Mouse (Mus musculus): ENCODE measurements at regions not wholly inside any gene's neighbourhood (a gene's known extent, or its start where the extent isn't known, plus 50 kb on each side); places are given as distances from the start of the nearest gene placed in this dataset.
A peak's percentile ranks its signal among the peaks of the same experiment; 100 is the strongest.

DNA sequence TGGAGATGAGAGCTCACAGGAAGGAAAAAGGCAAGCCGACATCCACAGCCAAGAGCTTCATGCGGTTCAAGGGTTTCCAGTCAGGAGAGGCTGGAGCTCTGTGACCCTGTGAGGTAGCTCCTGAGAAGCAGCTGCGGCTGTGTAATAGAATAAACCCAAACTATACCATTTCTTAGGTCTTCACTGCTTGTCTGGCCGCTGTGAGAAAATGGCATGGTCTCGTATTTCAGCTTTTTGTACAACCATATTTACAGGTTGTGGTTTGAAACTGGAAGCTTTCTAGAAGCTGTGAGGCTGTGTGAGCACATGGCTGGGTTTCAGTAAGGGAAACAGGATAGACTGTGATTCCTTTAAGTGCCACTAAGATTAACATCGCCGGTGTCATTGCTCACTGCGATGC lies 388.6 kb upstream of the Gm11114 start:
- 71% methylated on average over 8 of the region's 8 CpGs for WGBS
- DNase-seq (ENCODE audit: low spot score) (peak; percentile 17), ATAC-seq (replicated peaks; ENCODE audit: insufficient number of reproducible peaks, low FRiP score, low TSS enrichment, low read depth) (no peak)
- no peaks in the 10 kb centered on the region for H3K27me3 ChIP-seq (ENCODE audit: control insufficient read depth, insufficient read depth, low read length)
- H3K4me3 ChIP-seq (ENCODE audit: low read depth, low read length) = no peak overlapping the region
- no peak overlapping the region for H3K9ac ChIP-seq (replicated peaks; ENCODE audit: low read length)
- no peak overlapping the region for H3K27ac ChIP-seq (replicated peaks; ENCODE audit: low read depth, low read length)
- no peaks in the 10 kb centered on the region for H3K36me3 ChIP-seq (replicated peaks; ENCODE audit: control insufficient read depth, insufficient read depth, low read depth, low read length)
- H3K9me3 ChIP-seq (replicated peaks; ENCODE audit: control insufficient read depth, low read length) = no peaks in the 10 kb centered on the region
- no peak overlapping the region for H3K4me2 ChIP-seq (ENCODE audit: low read depth, low read length)
- no peaks in the 10 kb centered on the region for H3K4me1 ChIP-seq (ENCODE audit: control insufficient read depth, insufficient read depth, low read length)

DNA sequence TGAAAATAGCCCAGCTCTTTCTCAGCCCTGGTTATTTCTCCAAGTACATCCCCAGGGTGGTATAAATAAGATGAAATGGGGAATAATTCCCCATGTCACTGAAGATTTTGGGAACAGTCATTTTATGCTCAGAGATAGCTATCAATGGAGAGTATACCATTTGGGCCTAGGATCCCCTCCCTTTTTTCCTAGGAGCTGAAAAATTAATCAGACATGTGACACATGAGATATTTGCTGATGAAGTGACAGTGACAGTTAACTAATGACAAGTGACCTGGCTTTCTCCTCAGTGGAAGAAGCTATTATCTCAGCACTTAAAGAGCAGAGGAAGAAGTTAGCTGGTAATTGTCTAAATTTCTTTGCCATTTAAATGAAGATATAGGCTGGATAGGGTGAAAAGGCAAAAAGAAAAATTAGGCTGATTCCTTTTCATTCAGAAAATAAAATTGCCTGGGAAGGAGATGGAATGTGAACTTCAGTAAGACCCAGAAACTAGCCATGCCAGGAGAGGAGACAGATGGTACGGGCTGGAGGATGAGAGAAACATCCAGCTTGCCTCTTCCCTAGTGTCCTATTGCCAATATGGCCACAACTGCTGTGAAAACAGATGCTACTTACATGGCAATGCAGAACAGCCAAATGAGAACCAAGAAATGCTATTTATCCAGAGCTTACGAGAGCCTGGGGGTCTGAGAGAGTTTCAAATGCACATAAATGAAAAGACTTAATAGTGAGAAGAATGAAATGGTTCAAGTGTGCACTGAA lies 376.1 kb upstream of the Gm11114 start:
- no peak for DNase-seq (ENCODE audit: low spot score)
- Histone ChIP-seq H3K9ac (replicated peaks; ENCODE audit: low read length) (no peak overlapping the region), H3K4me2 (ENCODE audit: low read depth, low read length) (no peak overlapping the region), H3K4me3 (ENCODE audit: low read depth, low read length) (no peak overlapping the region), H3K4me1 (ENCODE audit: control insufficient read depth, insufficient read depth, low read length) (no peaks in the 10 kb centered on the region), H3K9me3 (replicated peaks; ENCODE audit: control insufficient read depth, low read length) (no peaks in the 10 kb centered on the region), H3K36me3 (replicated peaks; ENCODE audit: control insufficient read depth, insufficient read depth, low read depth, low read length) (no peaks in the 10 kb centered on the region), H3K27me3 (ENCODE audit: control insufficient read depth, insufficient read depth, low read length) (no peaks in the 10 kb centered on the region), H3K27ac (replicated peaks; ENCODE audit: low read depth, low read length) (no peak overlapping the region)
- ATAC-seq (replicated peaks; ENCODE audit: insufficient number of reproducible peaks, low FRiP score, low TSS enrichment, low read depth) = no peak
- 85% methylated on average over 2 of the region's 2 CpGs for WGBS

DNA sequence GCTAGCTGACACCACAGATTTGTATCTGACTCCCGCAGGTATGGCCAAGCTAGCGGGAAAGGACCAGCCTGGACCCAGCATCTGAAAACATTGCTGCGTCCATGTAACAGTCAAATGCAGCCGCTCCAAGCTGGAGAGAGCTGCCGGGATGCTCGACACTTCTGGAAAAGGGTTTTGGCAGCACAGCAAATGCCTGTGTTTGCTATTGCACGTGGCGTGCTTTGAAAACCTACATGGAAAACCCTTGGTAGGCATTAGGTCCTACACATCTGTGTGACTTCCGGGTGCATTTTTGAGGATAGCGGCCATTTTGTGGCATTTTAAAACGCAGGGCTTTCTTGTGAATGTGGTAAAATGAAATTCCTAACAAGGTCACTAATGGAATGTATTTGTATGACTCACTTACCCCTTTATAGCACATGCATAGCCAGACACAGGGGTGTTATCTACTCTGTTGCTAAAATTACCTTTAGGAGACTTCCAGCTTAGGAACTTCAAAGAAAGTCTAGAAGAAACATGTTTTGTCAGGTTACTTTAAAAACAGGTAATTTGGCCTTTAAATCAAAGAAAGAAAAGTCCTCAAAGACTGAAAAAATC lies 345.9 kb upstream of the Gm11114 start:
- Histone ChIP-seq H3K27me3 (ENCODE audit: control insufficient read depth, insufficient read depth, low read length) (no peaks in the 10 kb centered on the region), H3K4me2 (ENCODE audit: low read depth, low read length) (no peak overlapping the region), H3K9me3 (replicated peaks; ENCODE audit: control insufficient read depth, low read length) (no peaks in the 10 kb centered on the region), H3K9ac (replicated peaks; ENCODE audit: low read length) (no peak overlapping the region), H3K4me3 (ENCODE audit: low read depth, low read length) (no peak overlapping the region), H3K4me1 (ENCODE audit: control insufficient read depth, insufficient read depth, low read length) (no peaks in the 10 kb centered on the region), H3K36me3 (replicated peaks; ENCODE audit: control insufficient read depth, insufficient read depth, low read depth, low read length) (no peaks in the 10 kb centered on the region), H3K27ac (replicated peaks; ENCODE audit: low read depth, low read length) (no peak overlapping the region)
- ATAC-seq (replicated peaks; ENCODE audit: insufficient number of reproducible peaks, low FRiP score, low TSS enrichment, low read depth) (no peak), DNase-seq (ENCODE audit: low spot score) (no peak)
- 91% methylated on average over 11 of the region's 11 CpGs for WGBS

DNA sequence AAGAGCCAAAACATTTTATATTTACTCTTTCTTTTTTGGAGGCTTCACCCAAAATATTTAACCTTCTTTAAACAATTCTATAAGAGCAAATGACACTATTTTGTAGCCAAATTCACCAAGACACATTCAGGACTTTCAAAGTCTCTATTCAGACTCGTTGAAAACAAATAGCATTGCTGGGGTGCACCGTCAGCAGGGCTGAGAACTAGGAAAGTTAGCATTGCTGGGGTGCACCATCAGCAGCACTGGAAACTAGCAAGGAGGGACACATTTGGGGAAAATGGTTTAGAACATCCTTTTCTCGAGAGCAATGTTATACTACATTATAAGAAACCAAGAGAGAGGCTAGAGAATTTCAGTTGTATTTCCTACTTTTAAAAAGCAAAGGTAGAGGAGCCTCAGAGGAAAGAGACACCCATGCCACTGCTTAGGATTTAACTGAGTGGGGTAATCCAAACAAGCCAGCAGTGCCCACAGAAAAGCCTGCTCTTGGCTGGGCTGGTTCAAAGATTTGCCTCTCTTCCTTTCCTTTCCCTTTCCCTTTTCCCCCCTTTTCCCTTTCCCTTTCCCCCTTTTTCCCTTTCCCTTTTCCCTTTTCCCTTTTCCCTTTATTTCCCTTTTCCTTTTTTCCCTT lies 342.5 kb upstream of the Gm11114 start:
- Histone ChIP-seq H3K4me1 (ENCODE audit: control insufficient read depth, insufficient read depth, low read length) (no peaks in the 10 kb centered on the region), H3K9me3 (replicated peaks; ENCODE audit: control insufficient read depth, low read length) (no peaks in the 10 kb centered on the region), H3K9ac (replicated peaks; ENCODE audit: low read length) (no peak overlapping the region), H3K27me3 (ENCODE audit: control insufficient read depth, insufficient read depth, low read length) (no peaks in the 10 kb centered on the region), H3K36me3 (replicated peaks; ENCODE audit: control insufficient read depth, insufficient read depth, low read depth, low read length) (no peaks in the 10 kb centered on the region), H3K27ac (replicated peaks; ENCODE audit: low read depth, low read length) (no peak overlapping the region), H3K4me2 (ENCODE audit: low read depth, low read length) (no peak overlapping the region), H3K4me3 (ENCODE audit: low read depth, low read length) (no peak overlapping the region)
- DNase-seq (ENCODE audit: low spot score) = no peak
- WGBS = 81% methylated on average over 3 of the region's 3 CpGs
- ATAC-seq (replicated peaks; ENCODE audit: insufficient number of reproducible peaks, low FRiP score, low TSS enrichment, low read depth) = no peak

GRCm38 (mm10) chr9:84977470-84977869 lies 335.1 kb upstream of the Gm11114 start:
- DNase-seq (ENCODE audit: low spot score) (no peak), ATAC-seq (replicated peaks; ENCODE audit: insufficient number of reproducible peaks, low FRiP score, low TSS enrichment, low read depth) (no peak)
- no peaks in the 10 kb centered on the region for H3K36me3 ChIP-seq (replicated peaks; ENCODE audit: control insufficient read depth, insufficient read depth, low read depth, low read length)
- 79% methylated on average over 5 of the region's 5 CpGs for WGBS
- no peak overlapping the region for H3K27ac ChIP-seq (replicated peaks; ENCODE audit: low read depth, low read length)
- H3K27me3 ChIP-seq (ENCODE audit: control insufficient read depth, insufficient read depth, low read length) = no peaks in the 10 kb centered on the region
- no peak overlapping the region for H3K4me3 ChIP-seq (ENCODE audit: low read depth, low read length)
- no peaks in the 10 kb centered on the region for H3K9me3 ChIP-seq (replicated peaks; ENCODE audit: control insufficient read depth, low read length)
- no peak overlapping the region for H3K4me2 ChIP-seq (ENCODE audit: low read depth, low read length)
- no peak overlapping the region for H3K9ac ChIP-seq (replicated peaks; ENCODE audit: low read length)
- H3K4me1 ChIP-seq (ENCODE audit: control insufficient read depth, insufficient read depth, low read length) = no peaks in the 10 kb centered on the region

GRCm38 (mm10) chr9:85003414-85003813 lies 309.2 kb upstream of the Gm11114 start:
- Histone ChIP-seq H3K27me3 (ENCODE audit: control insufficient read depth, insufficient read depth, low read length) (no peaks in the 10 kb centered on the region), H3K36me3 (replicated peaks; ENCODE audit: control insufficient read depth, insufficient read depth, low read depth, low read length) (no peaks in the 10 kb centered on the region), H3K4me2 (ENCODE audit: low read depth, low read length) (no peak overlapping the region), H3K9me3 (replicated peaks; ENCODE audit: control insufficient read depth, low read length) (no peaks in the 10 kb centered on the region), H3K4me3 (ENCODE audit: low read depth, low read length) (no peak overlapping the region), H3K9ac (replicated peaks; ENCODE audit: low read length) (no peak overlapping the region), H3K27ac (replicated peaks; ENCODE audit: low read depth, low read length) (no peak overlapping the region), H3K4me1 (ENCODE audit: control insufficient read depth, insufficient read depth, low read length) (no peaks in the 10 kb centered on the region)
- DNase-seq (ENCODE audit: low spot score) (no peak), ATAC-seq (replicated peaks; ENCODE audit: insufficient number of reproducible peaks, low FRiP score, low TSS enrichment, low read depth) (no peak)
- 41% methylated on average over 1 of the region's 1 CpGs for WGBS

- DNase-seq (ENCODE audit: low spot score) (no peak), ATAC-seq (replicated peaks; ENCODE audit: insufficient number of reproducible peaks, low FRiP score, low TSS enrichment, low read depth) (no peak)
- no peak overlapping the region for H3K9ac ChIP-seq (replicated peaks; ENCODE audit: low read length)
- H3K27me3 ChIP-seq (ENCODE audit: control insufficient read depth, insufficient read depth, low read length) = no peaks in the 10 kb centered on the region
- H3K4me3 ChIP-seq (ENCODE audit: low read depth, low read length) = no peak overlapping the region
- no peak overlapping the region for H3K27ac ChIP-seq (replicated peaks; ENCODE audit: low read depth, low read length)
- WGBS = 67% methylated on average over 1 of the region's 1 CpGs
- H3K36me3 ChIP-seq (replicated peaks; ENCODE audit: control insufficient read depth, insufficient read depth, low read depth, low read length) = no peaks in the 10 kb centered on the region
- no peak overlapping the region for H3K4me2 ChIP-seq (ENCODE audit: low read depth, low read length)
- H3K4me1 ChIP-seq (ENCODE audit: control insufficient read depth, insufficient read depth, low read length) = no peaks in the 10 kb centered on the region
- no peaks in the 10 kb centered on the region for H3K9me3 ChIP-seq (replicated peaks; ENCODE audit: control insufficient read depth, low read length)
Measured at GRCm38 (mm10) chr9:85011361-85011760, 301.2 kb upstream of the Gm11114 start.

Data from embryonic facial prominence, embryonic 11.5 days (tissue).